Mouse (Mus musculus): ENCODE results near the gene Fscn2.
"Not testable (repeated sequence)": the region's sequence is repeated elsewhere in the genome, so short reads cannot be mapped to it uniquely, and the experiment has no call there.

The Fscn2 gene

DNA sequence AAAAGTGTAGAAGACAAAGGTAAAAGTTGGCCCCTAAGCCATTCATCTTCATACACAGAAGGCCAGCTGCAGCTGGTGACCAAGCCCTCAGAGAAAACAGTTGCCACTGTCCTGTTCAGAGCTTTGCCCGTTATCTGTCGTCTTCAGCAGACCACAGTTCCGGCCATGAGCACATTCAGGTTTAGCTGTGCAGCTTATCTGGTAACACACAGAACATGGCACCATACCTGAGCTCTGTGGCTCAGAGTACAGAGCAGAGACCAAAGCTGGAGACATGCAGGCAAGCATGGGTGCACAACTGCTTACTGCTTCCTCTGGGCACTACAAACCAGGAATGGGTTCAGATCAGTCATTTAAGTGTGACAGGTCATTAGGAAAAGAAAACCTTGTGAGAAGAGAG, 44.5 kb downstream of the Fscn2 start:
- no peak for DNase-seq

DNA sequence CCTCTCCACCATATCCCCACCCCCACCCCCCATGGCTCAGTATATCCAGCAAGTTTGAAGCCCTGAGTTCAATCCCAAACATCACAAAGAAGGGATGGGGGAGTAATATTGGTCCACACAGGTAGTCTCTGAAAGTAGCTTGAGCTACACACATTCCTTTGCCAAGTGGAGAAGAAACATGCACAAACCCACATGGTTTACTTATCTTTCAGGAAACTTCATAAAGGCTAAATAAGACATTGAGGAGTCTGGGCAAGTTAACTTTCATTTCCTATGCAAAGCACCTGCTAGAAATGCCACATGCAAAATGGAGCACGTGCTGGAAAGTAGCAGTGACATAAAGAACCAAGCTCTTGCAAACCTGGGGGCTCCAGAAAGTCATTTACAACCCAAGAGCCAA, 45.1 kb downstream of the Fscn2 start:
- DNase-seq, result no peak

DNA sequence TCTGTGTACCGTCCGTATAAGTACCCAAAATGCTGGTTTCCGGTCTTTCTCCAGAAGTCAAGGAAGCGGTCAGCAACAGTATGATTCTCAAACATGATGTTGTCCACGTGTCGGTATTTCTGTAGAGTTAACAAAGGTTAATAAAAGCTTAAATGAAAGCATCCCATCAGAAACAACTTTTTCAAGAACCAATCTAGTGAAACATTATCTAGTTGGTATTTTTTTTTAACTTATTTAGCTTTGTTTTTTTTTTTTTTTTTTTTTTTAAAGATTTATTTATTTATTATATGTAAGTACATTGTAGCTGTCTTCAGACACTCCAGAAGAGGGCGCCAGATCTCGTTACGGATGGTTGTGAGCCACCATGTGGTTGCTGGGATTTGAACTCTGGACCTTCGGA, 52.3 kb downstream of the Fscn2 start:
- DNase-seq, result not testable (repeated sequence)
